Mouse (Mus musculus) intestine, postnatal 0 days (tissue): ENCODE results near the gene Atl1. TPM values are rescaled to one million over a fixed set of nuclear protein-coding genes. Genes with fewer than 3 reads are reported as not detected.

ENCODE experiments used
- ATAC-seq: fragments of 200-750 bp; cut with Nextera tagmentation; 2 replicates; pipeline ENCODE4 v1.8.0; 2017; ENCODE audit warnings: mild to moderate bottlenecking, moderate TSS enrichment, moderate library complexity
- H3K27ac ChIP-seq: fragments of 300-500 bp; sonication (generic); 2 replicates; pipeline ENCODE4 v1.5.1; 2014; ENCODE audit warnings: mild to moderate bottlenecking, low read depth, low read length, moderate library complexity
- H3K27me3 ChIP-seq: fragments of 300-500 bp; sonication (generic); replicated peaks from 2 replicates; pipeline ENCODE4 v1.6.1; 2014; ENCODE audit warnings: low read length, mixed read lengths; ENCODE audit not compliant: control insufficient read depth, insufficient read depth
- H3K36me3 ChIP-seq: fragments of 300-500 bp; sonication (generic); 2 replicates; pipeline ENCODE4 v1.6.1; 2014; ENCODE audit warnings: mild to moderate bottlenecking, moderate library complexity; ENCODE audit not compliant: control insufficient read depth, insufficient read depth
- H3K4me1 ChIP-seq: fragments of 300-500 bp; sonication (generic); replicated peaks from 2 replicates; pipeline ENCODE4 v1.6.1; 2014; ENCODE audit warnings: antibody characterized with exemption, low read length, mixed read lengths; ENCODE audit not compliant: control insufficient read depth, insufficient read depth
- H3K4me2 ChIP-seq: fragments of 300-500 bp; sonication (generic); replicated peaks from 2 replicates; pipeline ENCODE4 v1.6.1; 2014; ENCODE audit warnings: low read depth, mild to moderate bottlenecking, moderate library complexity
- H3K4me3 ChIP-seq: fragments of 300-500 bp; sonication (generic); 2 replicates; pipeline ENCODE4 v1.5.1; 2014; ENCODE audit warnings: low read depth, low read length
- H3K9ac ChIP-seq: fragments of 300-500 bp; sonication (generic); 2 replicates; pipeline ENCODE4 v1.6.1; 2014; ENCODE audit warnings: mild to moderate bottlenecking, low read depth, low read length
- H3K9me3 ChIP-seq: fragments of 300-500 bp; sonication (generic); 2 replicates; pipeline ENCODE4 v1.6.1; 2016; ENCODE audit warnings: mixed run types; ENCODE audit not compliant: control insufficient read depth
- CTCF ChIP-seq: sonication (generic); IDR thresholded peaks from 2 replicates; pipeline ENCODE4 v1.5.1; 2016; ENCODE audit warnings: low read depth, mild to moderate bottlenecking, control low read depth, antibody characterized with exemption, moderate library complexity
- WGBS: fragments of 180-500 bp; shearing (Covaris S2); extraction: QIAGEN DNeasy Blood & Tissue Kit; methylation state at CpG from one replicate; pipeline ENCODE4 v1.1.7; 2014; 5-methylcytosine and 5-hydroxymethylcytosine counted together
- polyA plus RNA-seq: library from polyadenylated mRNA; unstranded; fragments of >200 nt; fragmentation: Nextera tagmentation; extraction: Ambion mirVana; gene quantifications from 2 replicates; pipeline ENCODE4 v1.2.1, GENCODE M21; 2015

Atl1 gene
- polyA plus RNA-seq, 1 experiment from 2014 or later: 5.6 TPM

- no peak for TF ChIP-seq CTCF
- Histone ChIP-seq H3K4me2 (peak overlapping the region; percentile 52), H3K36me3 (no peaks in the 10 kb centered on the region), H3K4me3 (no peak overlapping the region), H3K9me3 (no peaks in the 10 kb centered on the region), H3K27ac (no peak overlapping the region), H3K27me3 (no peaks in the 10 kb centered on the region), H3K9ac (no peak overlapping the region), H3K4me1 (no peaks in the 10 kb centered on the region)
- 15% methylated on average over 30 of the region's 30 CpGs for WGBS
- no peak; the same call in 1 of the 2 replicates for ATAC-seq
Measured at GRCm38 (mm10) chr12:69907667-69908510, 15.5 kb downstream of the Atl1 start.

GRCm38 (mm10) chr12:69908511-69908900, 16.1 kb downstream of the Atl1 start:
- no peaks in the 10 kb centered on the region for H3K4me1 ChIP-seq
- no peaks in the 10 kb centered on the region for H3K27me3 ChIP-seq
- no peak overlapping the region for H3K9ac ChIP-seq
- H3K36me3 ChIP-seq: no peaks in the 10 kb centered on the region
- H3K9me3 ChIP-seq: no peaks in the 10 kb centered on the region
- no peak for TF ChIP-seq CTCF
- ATAC-seq: no peak
- peak overlapping the region; percentile 52; the same call in 1 of the 2 replicates for H3K4me2 ChIP-seq
- 36% methylated on average over 19 of the region's 19 CpGs for WGBS
- H3K27ac ChIP-seq: no peak overlapping the region
- no peak overlapping the region for H3K4me3 ChIP-seq

- no peak overlapping the region for H3K27ac ChIP-seq
- H3K4me2 ChIP-seq: no peak overlapping the region
- no peaks in the 10 kb centered on the region for H3K9me3 ChIP-seq
- H3K9ac ChIP-seq: no peak overlapping the region
- no peak for TF ChIP-seq CTCF
- 80% methylated on average over 7 of the region's 7 CpGs for WGBS
- no peaks in the 10 kb centered on the region for H3K36me3 ChIP-seq
- H3K27me3 ChIP-seq: no peaks in the 10 kb centered on the region
- H3K4me1 ChIP-seq: no peaks in the 10 kb centered on the region
- H3K4me3 ChIP-seq: no peak overlapping the region
- ATAC-seq: no peak
Measured at GRCm38 (mm10) chr12:69911906-69912305, 19.5 kb downstream of the Atl1 start.

- Histone ChIP-seq H3K9ac (no peak overlapping the region), H3K9me3 (no peaks in the 10 kb centered on the region), H3K27me3 (no peaks in the 10 kb centered on the region), H3K4me3 (no peak overlapping the region), H3K27ac (no peak overlapping the region), H3K36me3 (no peaks in the 10 kb centered on the region), H3K4me1 (no peaks in the 10 kb centered on the region), H3K4me2 (no peak overlapping the region)
- no peak for ATAC-seq
- no peak for TF ChIP-seq CTCF
- 77% methylated on average over 7 of the region's 7 CpGs for WGBS
Measured at GRCm38 (mm10) chr12:69912737-69913136, 20.3 kb downstream of the Atl1 start.

- Histone ChIP-seq H3K4me2 (no peak overlapping the region), H3K4me1 (no peaks in the 10 kb centered on the region), H3K9me3 (no peaks in the 10 kb centered on the region), H3K4me3 (no peak overlapping the region), H3K36me3 (no peaks in the 10 kb centered on the region), H3K27me3 (no peaks in the 10 kb centered on the region), H3K27ac (no peak overlapping the region), H3K9ac (no peak overlapping the region)
- TF ChIP-seq CTCF: no peak
- no peak for ATAC-seq
- WGBS: 77% methylated on average over 2 of the region's 2 CpGs
Measured at GRCm38 (mm10) chr12:69917870-69918269, 25.5 kb downstream of the Atl1 start.

GRCm38 (mm10) chr12:69922099-69922498, 29.7 kb downstream of the Atl1 start:
- H3K9me3 ChIP-seq: no peaks in the 10 kb centered on the region
- no peak overlapping the region for H3K9ac ChIP-seq
- H3K36me3 ChIP-seq: no peaks in the 10 kb centered on the region
- TF ChIP-seq CTCF: no peak
- no peak overlapping the region for H3K4me2 ChIP-seq
- no peak overlapping the region for H3K27ac ChIP-seq
- no peak overlapping the region for H3K4me3 ChIP-seq
- H3K27me3 ChIP-seq: no peaks in the 10 kb centered on the region
- WGBS: 38% methylated on average over 1 of the region's 1 CpGs
- no peak for ATAC-seq
- no peaks in the 10 kb centered on the region for H3K4me1 ChIP-seq
